Mouse (Mus musculus) stomach, postnatal 0 days (tissue): ENCODE measurements around the gene Dedd2. TPM values are rescaled to one million over a fixed set of nuclear protein-coding genes. Genes with fewer than 3 reads are reported as not detected.

Source experiments
- ATAC-seq: fragments of 200-750 bp; cut with Nextera tagmentation; 2 replicates; pipeline ENCODE4 v1.8.0; 2017; ENCODE audit not compliant: low FRiP score, low TSS enrichment
- DNase-seq: peaks from one replicate; pipeline ENCODE4 v3.0.0-alpha.2; 2016; ENCODE audit warnings: low spot score
- H3K27ac ChIP-seq: fragments of 300-500 bp; sonication (generic); replicated peaks from 2 replicates; pipeline ENCODE4 v1.5.1; 2014; ENCODE audit warnings: mild to moderate bottlenecking, control low read depth
- H3K27me3 ChIP-seq: fragments of 300-500 bp; sonication (generic); 2 replicates; pipeline ENCODE4 v1.6.1; 2014; ENCODE audit warnings: low read length; ENCODE audit not compliant: control insufficient read depth, insufficient read depth
- H3K36me3 ChIP-seq: fragments of 300-500 bp; sonication (generic); 2 replicates; pipeline ENCODE4 v1.6.1; 2014; ENCODE audit warnings: low read length, mixed read lengths; ENCODE audit not compliant: control insufficient read depth, insufficient read depth
- H3K4me1 ChIP-seq: fragments of 300-500 bp; sonication (generic); replicated peaks from 2 replicates; pipeline ENCODE4 v1.6.1; 2014; ENCODE audit warnings: antibody characterized with exemption; ENCODE audit not compliant: control insufficient read depth, insufficient read depth
- H3K4me2 ChIP-seq: fragments of 300-500 bp; sonication (generic); replicated peaks from 2 replicates; pipeline ENCODE4 v1.6.1; 2014; ENCODE audit warnings: low read depth, mild to moderate bottlenecking, control low read depth, moderate library complexity
- H3K4me3 ChIP-seq: fragments of 300-500 bp; sonication (generic); 2 replicates; pipeline ENCODE4 v1.5.1; 2014; ENCODE audit warnings: low read depth, low read length, control low read depth
- H3K9ac ChIP-seq: fragments of 300-500 bp; sonication (generic); 2 replicates; pipeline ENCODE4 v1.6.1; 2014; ENCODE audit warnings: mild to moderate bottlenecking, low read length, control low read depth, mixed read lengths
- H3K9me3 ChIP-seq: fragments of 300-500 bp; sonication (generic); 2 replicates; pipeline ENCODE4 v1.6.1; 2016; ENCODE audit warnings: low read length; ENCODE audit not compliant: control insufficient read depth
- CTCF ChIP-seq: IDR thresholded peaks from 2 replicates; pipeline ENCODE4 v1.5.1; 2016; ENCODE audit warnings: antibody characterized with exemption, low read depth, mild to moderate bottlenecking, moderate library complexity
- EP300 ChIP-seq: optimal IDR thresholded peaks from 2 replicates; pipeline ENCODE3; 2016; ENCODE audit warnings: antibody characterized with exemption
- WGBS: fragments of 180-500 bp; shearing (Covaris S2); extraction: QIAGEN DNeasy Blood & Tissue Kit; methylation state at CpG from one replicate; pipeline ENCODE4 v1.1.7; 2014; 5-methylcytosine and 5-hydroxymethylcytosine counted together
- polyA plus RNA-seq: library from polyadenylated mRNA; unstranded; fragments of >200 nt; fragmentation: Nextera tagmentation; extraction: Ambion mirVana; gene quantifications from 2 replicates; pipeline ENCODE4 v1.2.1, GENCODE M21; 2015

Gene Dedd2
- polyA plus RNA-seq, 1 experiment from 2014 or later = 20.0 TPM

DNA sequence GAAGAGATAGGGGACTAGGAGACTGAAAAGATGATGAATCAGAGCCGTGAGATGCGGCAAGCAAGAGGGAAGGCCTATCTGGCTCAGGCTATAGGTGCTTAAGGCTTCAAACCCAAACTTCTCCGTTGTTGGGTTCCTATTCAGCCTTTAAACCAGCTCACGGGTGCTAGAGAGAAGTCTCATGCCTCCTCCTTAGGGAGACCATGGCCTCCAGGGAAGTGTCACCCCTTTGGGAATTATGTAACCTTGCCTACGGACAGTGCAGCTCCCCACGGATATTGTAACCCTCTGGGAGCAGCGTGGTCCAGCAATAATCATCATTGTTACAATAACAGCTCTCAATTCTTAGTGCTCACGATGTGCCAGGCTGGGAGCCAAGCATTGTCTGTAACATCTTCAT, 31.4 kb upstream of the Dedd2 start:
- Histone ChIP-seq H3K27ac (peak overlapping the region; percentile 98), H3K9ac (peak overlapping the region; percentile 90), H3K9me3 (no peaks in the 10 kb centered on the region), H3K4me1 (peaks cover 2% of the 10 kb centered on the region; the same call in 1 of the 2 replicates), H3K4me2 (peak overlapping the region; percentile 82), H3K36me3 (no peaks in the 10 kb centered on the region), H3K27me3 (no peaks in the 10 kb centered on the region), H3K4me3 (peak overlapping the region; percentile 92; the same call in 1 of the 2 replicates)
- 24% methylated on average over 8 of the region's 8 CpGs for whole genome bisulfite sequencing
- ATAC-seq (no peak), DNase-seq (no peak)
- TF ChIP-seq CTCF (no peak), EP300 (no peak)

DNA sequence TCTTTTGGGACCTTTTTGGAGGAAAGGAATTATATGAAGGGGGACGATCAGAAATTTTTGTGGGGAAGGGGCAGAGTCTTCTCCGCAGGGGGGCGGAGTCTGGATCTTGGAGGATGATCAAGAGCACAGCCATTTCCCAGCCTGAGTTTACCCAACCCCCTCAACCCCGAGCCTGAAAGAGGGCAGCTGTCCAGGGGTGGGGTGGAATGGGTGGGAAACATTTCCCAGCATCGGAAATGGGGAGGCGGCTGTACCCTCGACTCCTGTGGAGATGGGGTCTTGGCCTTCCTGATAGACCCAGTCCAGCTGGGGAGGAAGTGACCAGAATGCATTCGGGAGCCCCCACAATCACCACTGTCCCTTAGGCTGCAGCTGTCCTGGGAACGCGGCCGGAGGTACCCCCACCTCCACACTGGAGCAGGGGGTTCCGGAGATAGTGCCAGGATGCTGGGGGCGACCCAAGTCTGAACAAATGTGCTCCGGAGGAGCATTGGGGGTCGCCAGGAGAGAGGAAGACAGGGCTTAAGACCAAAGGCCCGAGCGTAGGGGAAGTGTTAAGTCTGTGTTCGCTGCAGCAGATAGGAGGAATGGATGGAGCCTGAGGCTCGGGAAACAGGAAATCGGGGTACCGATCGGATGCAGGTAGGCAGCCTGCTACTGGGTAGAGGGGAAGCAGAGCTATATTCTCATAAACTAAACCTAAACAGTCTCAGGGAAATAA, 30.8 kb upstream of the Dedd2 start:
- Histone ChIP-seq H3K36me3 (no peaks in the 10 kb centered on the region), H3K4me3 (peak overlapping the region; percentile 92), H3K9me3 (no peaks in the 10 kb centered on the region), H3K27me3 (no peaks in the 10 kb centered on the region), H3K4me1 (peaks cover 2% of the 10 kb centered on the region; the same call in 1 of the 2 replicates), H3K4me2 (peak overlapping the region; percentile 82), H3K27ac (peak overlapping the region; percentile 98), H3K9ac (peak overlapping the region; percentile 90)
- TF ChIP-seq EP300 (no peak), CTCF (no peak)
- DNase-seq = peak; percentile 63
- WGBS = 3% methylated on average over 22 of the region's 22 CpGs
- peak; percentile 11; the same call in 1 of the 2 replicates for ATAC-seq

DNA sequence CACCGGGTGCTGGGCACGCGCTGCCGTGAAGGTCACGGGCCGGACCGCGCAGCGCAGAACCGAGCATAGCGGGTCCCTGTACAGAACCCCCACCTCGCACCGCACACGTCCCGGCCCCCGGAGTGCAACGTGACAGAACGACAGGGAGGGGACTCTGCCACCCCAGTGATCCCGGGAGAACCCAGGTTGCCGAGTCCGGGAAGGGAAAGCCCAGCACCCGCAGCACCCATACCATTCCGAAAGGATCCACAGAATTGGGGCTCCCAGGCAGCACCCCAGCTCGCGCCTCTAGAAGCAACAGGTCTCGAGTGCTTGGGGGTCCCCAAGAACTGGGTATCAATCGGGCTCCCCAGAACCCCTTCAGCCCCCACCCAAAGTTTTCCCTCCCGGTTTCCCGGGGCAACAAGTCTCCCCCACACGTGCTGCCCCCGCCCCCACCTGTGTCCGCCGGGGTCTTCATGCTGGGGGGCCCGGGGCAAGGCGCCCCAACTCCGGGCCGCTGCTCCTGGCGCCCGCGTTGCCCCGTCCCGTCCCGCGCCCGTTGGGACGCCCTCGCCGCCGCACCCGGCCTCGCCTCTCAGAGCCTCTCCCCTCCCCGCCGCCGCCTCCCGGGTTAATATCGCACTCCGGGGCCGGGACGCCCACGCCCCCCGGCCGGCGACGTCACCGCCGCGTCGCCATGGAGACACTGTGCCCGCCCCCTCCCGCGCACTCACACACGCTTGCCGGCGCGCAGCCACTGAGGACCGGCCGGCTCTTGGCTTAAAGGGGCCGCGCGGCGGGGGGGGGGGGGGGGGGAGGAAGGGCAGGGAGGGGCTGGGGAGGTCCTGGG, 29.9 kb upstream of the Dedd2 start, which contains the start of gene Erf:
Gene Erf (minus strand): TSS at position 621 of the 832 bp plus-strand sequence.
- Histone ChIP-seq H3K27me3 (no peaks in the 10 kb centered on the region), H3K4me3 (peak within 1 kb of the TSS; percentile 92), H3K9ac (peak within 1 kb of the TSS; percentile 90), H3K4me2 (peak within 1 kb of the TSS; percentile 82), H3K36me3 (peaks cover 2% of the 10 kb centered on the region; the same call in 1 of the 2 replicates), H3K27ac (peak within 1 kb of the TSS; percentile 98), H3K9me3 (no peaks in the 10 kb centered on the region), H3K4me1 (peaks cover 2% of the 10 kb centered on the region; the same call in 1 of the 2 replicates)
- peak; percentile 88 for ATAC-seq
- DNase-seq = peak; percentile 98
- WGBS = under 1% methylated on average over 64 of the region's 81 CpGs
- TF ChIP-seq CTCF (no peak), EP300 (no peak)

DNA sequence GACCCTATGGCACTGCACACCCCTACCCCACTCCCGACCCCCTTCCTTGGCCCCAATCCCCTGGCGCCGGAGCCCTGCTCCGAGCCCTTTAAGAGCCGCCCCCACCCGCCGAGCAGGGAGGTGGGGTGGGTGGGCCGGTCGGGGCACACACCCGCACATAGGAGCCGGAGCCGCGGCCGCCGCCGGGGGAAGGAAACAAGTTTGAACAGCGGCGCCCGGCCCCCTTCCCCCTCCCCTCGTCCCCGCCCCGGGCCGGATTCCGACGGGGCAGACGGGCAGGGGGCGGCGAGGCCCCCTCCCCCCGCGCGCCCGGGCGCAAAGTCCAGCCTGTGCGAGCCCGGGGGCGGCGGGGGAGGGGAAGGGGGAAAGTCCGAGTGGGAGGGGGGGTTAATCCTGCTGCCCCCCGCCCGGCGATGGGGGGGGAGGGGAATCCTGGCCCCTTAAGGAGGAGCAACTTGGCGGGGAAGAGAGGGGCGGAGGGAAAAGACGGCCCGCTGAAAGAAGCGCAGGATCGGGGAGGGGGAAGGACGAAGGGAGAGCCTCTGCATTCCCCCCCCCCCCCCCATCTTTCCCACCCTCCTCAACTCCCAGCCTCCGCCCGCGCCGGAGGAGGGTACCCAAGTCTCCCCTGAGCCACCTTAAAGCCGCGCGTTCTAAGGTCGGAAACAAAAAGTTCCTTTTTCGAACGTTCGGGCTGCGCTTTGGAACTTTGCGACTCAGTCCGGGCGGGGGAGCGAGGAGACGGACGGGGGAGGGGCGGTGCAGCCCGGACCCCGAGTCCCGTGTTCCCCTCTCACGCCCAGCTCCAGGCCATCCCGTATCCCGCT, 29.1 kb upstream of the Dedd2 start:
- Histone ChIP-seq H3K27me3 (no peaks in the 10 kb centered on the region), H3K4me2 (peak overlapping the region; percentile 82), H3K36me3 (peaks cover 8% of the 10 kb centered on the region), H3K9ac (peak overlapping the region; percentile 90), H3K27ac (peak overlapping the region; percentile 98), H3K4me1 (peaks cover 2% of the 10 kb centered on the region; the same call in 1 of the 2 replicates), H3K9me3 (no peaks in the 10 kb centered on the region), H3K4me3 (peak overlapping the region; percentile 92)
- TF ChIP-seq CTCF = no peak; the same call in 1 of the 2 replicates
- no peak for TF ChIP-seq EP300
- under 1% methylated on average over 50 of the region's 73 CpGs for WGBS
- peak; percentile 86 for DNase-seq
- ATAC-seq = peak; percentile 39

DNA sequence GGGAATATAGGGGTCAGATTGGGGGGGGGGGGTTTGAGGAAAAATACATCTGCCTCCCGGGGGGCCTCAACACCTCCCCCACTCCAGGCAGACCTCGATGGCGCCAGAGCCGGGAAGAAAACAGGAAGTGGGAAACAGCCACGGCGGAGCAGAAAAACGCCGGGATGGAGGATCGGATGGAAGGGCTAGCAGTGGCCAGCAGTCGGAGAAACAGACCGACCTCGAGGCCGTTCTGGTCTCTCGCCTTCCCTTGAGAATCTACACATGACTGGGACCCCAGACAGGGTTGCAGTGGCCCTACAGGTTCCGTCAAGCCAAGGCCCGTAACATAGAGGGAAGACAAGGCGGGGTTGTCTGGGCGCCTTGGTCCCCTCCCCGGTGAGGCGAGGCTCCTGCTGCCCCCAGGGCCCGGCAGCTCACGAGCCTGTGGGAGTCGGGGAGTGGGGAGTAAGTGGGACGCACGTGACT, 28.5 kb upstream of the Dedd2 start:
- WGBS = under 1% methylated on average over 25 of the region's 25 CpGs
- Histone ChIP-seq H3K27ac (peak overlapping the region; percentile 98), H3K4me3 (peak overlapping the region; percentile 92), H3K9ac (peak overlapping the region; percentile 90), H3K4me1 (peaks cover 2% of the 10 kb centered on the region; the same call in 1 of the 2 replicates), H3K9me3 (no peaks in the 10 kb centered on the region), H3K36me3 (peaks cover 12% of the 10 kb centered on the region), H3K27me3 (no peaks in the 10 kb centered on the region), H3K4me2 (peak overlapping the region; percentile 82)
- ATAC-seq = peak; percentile 7; the same call in 1 of the 2 replicates
- DNase-seq = no peak
- TF ChIP-seq CTCF = no peak
- no peak for TF ChIP-seq EP300
